Mouse (Mus musculus) neural tube, embryonic 13.5 days (tissue): Measurements from ENCODE around the gene Spint1. TPM values are rescaled to one million over a fixed set of nuclear protein-coding genes. Genes with fewer than 3 reads are reported as not detected.

Experiments used
- ATAC-seq: fragments of 200-750 bp; cut with Nextera tagmentation; 2 replicates; pipeline ENCODE4 v1.8.0; 2017; ENCODE audit warnings: low read depth, mild to moderate bottlenecking, moderate TSS enrichment, moderate library complexity
- H3K27ac ChIP-seq: fragments of 300-500 bp; sonication (generic); replicated peaks from 2 replicates; pipeline ENCODE4 v1.5.1; 2015; ENCODE audit warnings: moderate library complexity, mild to moderate bottlenecking, inconsistent platforms
- H3K27me3 ChIP-seq: fragments of 300-500 bp; sonication (generic); 2 replicates; pipeline ENCODE4 v1.6.1; 2015; ENCODE audit warnings: mild to moderate bottlenecking, inconsistent platforms
- H3K36me3 ChIP-seq: fragments of 300-500 bp; sonication (generic); 2 replicates; pipeline ENCODE4 v1.6.1; 2015; ENCODE audit warnings: mild to moderate bottlenecking, inconsistent platforms
- H3K4me1 ChIP-seq: fragments of 300-500 bp; sonication (generic); replicated peaks from 2 replicates; pipeline ENCODE4 v1.6.1; 2015; ENCODE audit warnings: inconsistent platforms
- H3K4me2 ChIP-seq: fragments of 300-500 bp; sonication (generic); 2 replicates; pipeline ENCODE4 v1.6.1; 2015; ENCODE audit warnings: inconsistent platforms, mild to moderate bottlenecking, moderate library complexity
- H3K4me3 ChIP-seq: fragments of 300-500 bp; sonication (generic); 2 replicates; pipeline ENCODE4 v1.5.1; 2015; ENCODE audit warnings: mild to moderate bottlenecking, inconsistent platforms
- H3K9ac ChIP-seq: fragments of 300-500 bp; sonication (generic); 2 replicates; pipeline ENCODE4 v1.6.1; 2015; ENCODE audit warnings: moderate library complexity, mild to moderate bottlenecking, inconsistent platforms
- H3K9me3 ChIP-seq: fragments of 300-500 bp; sonication (generic); 2 replicates; pipeline ENCODE4 v1.6.1; 2016; ENCODE audit warnings: inconsistent platforms
- WGBS: fragments of 180-500 bp; shearing (Covaris S2); methylation state at CpG from one replicate; pipeline ENCODE4 v1.1.7; 2015; 5-methylcytosine and 5-hydroxymethylcytosine counted together
- polyA plus RNA-seq: library from polyadenylated mRNA; unstranded; fragments of >200 nt; fragmentation: Nextera tagmentation; extraction: Ambion mirVana; gene quantifications from 2 replicates; pipeline ENCODE4 v1.2.1, GENCODE M21; 2015

The Spint1 gene
- polyA plus RNA-seq, 1 experiment from 2014 or later = 0.32 TPM

- no peaks in the 10 kb centered on the region for H3K36me3 ChIP-seq
- no peak overlapping the region for H3K9ac ChIP-seq
- no peaks in the 10 kb centered on the region for H3K9me3 ChIP-seq
- H3K4me1 ChIP-seq = 0 out of 2 replicates have a peak, but pooled peaks cover 6% of the 10 kb centered on the region
- H3K27ac ChIP-seq = no peak overlapping the region
- H3K4me2 ChIP-seq = no peak overlapping the region
- ATAC-seq = no peak
- 78% methylated on average over 4 of the region's 4 CpGs for WGBS
- no peak overlapping the region for H3K4me3 ChIP-seq
- H3K27me3 ChIP-seq = peaks cover 7% of the 10 kb centered on the region
Observed at GRCm38 (mm10) chr2:119249592-119250061, 12.5 kb downstream of the Spint1 start.

GRCm38 (mm10) chr2:119250377-119250776 lies 13.2 kb downstream of the Spint1 start:
- H3K36me3 ChIP-seq = no peaks in the 10 kb centered on the region
- peaks cover 14% of the 10 kb centered on the region for H3K27me3 ChIP-seq
- no peaks in the 10 kb centered on the region for H3K9me3 ChIP-seq
- 0 out of 2 replicates have a peak, but pooled peaks cover 6% of the 10 kb centered on the region for H3K4me1 ChIP-seq
- no peak for ATAC-seq
- WGBS = 61% methylated on average over 5 of the region's 5 CpGs
- no peak overlapping the region for H3K4me3 ChIP-seq
- no peak overlapping the region; the same call in 1 of the 2 replicates for H3K4me2 ChIP-seq
- H3K9ac ChIP-seq = 0 out of 2 replicates have a peak overlapping the region, but pooled peaks have one; percentile 14
- no peak overlapping the region for H3K27ac ChIP-seq

- H3K4me2 ChIP-seq = no peak overlapping the region; the same call in 1 of the 2 replicates
- peak; percentile 53 for ATAC-seq
Observed at GRCm38 (mm10) chr2:119250826-119251478, 13.8 kb downstream of the Spint1 start.

GRCm38 (mm10) chr2:119254976-119255375 lies 17.8 kb downstream of the Spint1 start:
- H3K4me2 ChIP-seq = no peak overlapping the region
- H3K27me3 ChIP-seq = peaks cover 17% of the 10 kb centered on the region
- no peak overlapping the region for H3K4me3 ChIP-seq
- H3K27ac ChIP-seq = no peak overlapping the region
- H3K9ac ChIP-seq = no peak overlapping the region
- no peaks in the 10 kb centered on the region for H3K9me3 ChIP-seq
- no peak for ATAC-seq
- 0 out of 2 replicates have a peak, but pooled peaks cover 6% of the 10 kb centered on the region for H3K4me1 ChIP-seq
- 4% methylated on average over 7 of the region's 7 CpGs for WGBS
- no peaks in the 10 kb centered on the region for H3K36me3 ChIP-seq

More at GRCm38 (mm10) chr2:119250826-119251478, 13.8 kb downstream of the Spint1 start:
- no peaks in the 10 kb centered on the region for H3K9me3 ChIP-seq
- no peaks in the 10 kb centered on the region for H3K36me3 ChIP-seq
- 0 out of 2 replicates have a peak overlapping the region, but pooled peaks have one; percentile 14 for H3K9ac ChIP-seq
- H3K27ac ChIP-seq = no peak overlapping the region
- WGBS = 20% methylated on average over 11 of the region's 11 CpGs
- peaks cover 17% of the 10 kb centered on the region for H3K27me3 ChIP-seq
- 0 out of 2 replicates have a peak, but pooled peaks cover 6% of the 10 kb centered on the region for H3K4me1 ChIP-seq
- no peak overlapping the region for H3K4me3 ChIP-seq

GRCm38 (mm10) chr2:119260518-119260917 lies 23.4 kb downstream of the Spint1 start:
- peaks cover 2% of the 10 kb centered on the region for H3K27me3 ChIP-seq
- 81% methylated on average over 1 of the region's 1 CpGs for WGBS
- H3K36me3 ChIP-seq = no peaks in the 10 kb centered on the region
- H3K4me2 ChIP-seq = no peak overlapping the region
- H3K4me3 ChIP-seq = no peak overlapping the region
- no peak for ATAC-seq
- peaks cover 7% of the 10 kb centered on the region for H3K4me1 ChIP-seq
- no peak overlapping the region for H3K27ac ChIP-seq
- H3K9me3 ChIP-seq = no peaks in the 10 kb centered on the region
- H3K9ac ChIP-seq = no peak overlapping the region

GRCm38 (mm10) chr2:119261326-119261725 lies 24.2 kb downstream of the Spint1 start:
- no peaks in the 10 kb centered on the region; the same call in 1 of the 2 replicates for H3K27me3 ChIP-seq
- no peaks in the 10 kb centered on the region for H3K36me3 ChIP-seq
- no peak for ATAC-seq
- H3K27ac ChIP-seq = no peak overlapping the region
- no peak overlapping the region for H3K4me2 ChIP-seq
- H3K4me3 ChIP-seq = no peak overlapping the region
- 59% methylated on average over 2 of the region's 2 CpGs for WGBS
- no peaks in the 10 kb centered on the region for H3K9me3 ChIP-seq
- H3K4me1 ChIP-seq = peaks cover 7% of the 10 kb centered on the region
- no peak overlapping the region for H3K9ac ChIP-seq

- WGBS = 46% methylated on average over 8 of the region's 8 CpGs
Observed at GRCm38 (mm10) chr2:119262978-119263377, 25.8 kb downstream of the Spint1 start.

GRCm38 (mm10) chr2:119263813-119264212 lies 26.7 kb downstream of the Spint1 start:
- Histone ChIP-seq H3K9me3 (no peaks in the 10 kb centered on the region), H3K27ac (no peak overlapping the region), H3K9ac (no peak overlapping the region), H3K4me3 (no peak overlapping the region), H3K4me1 (peaks cover 8% of the 10 kb centered on the region), H3K36me3 (no peaks in the 10 kb centered on the region), H3K4me2 (no peak overlapping the region), H3K27me3 (peaks cover 6% of the 10 kb centered on the region)
- no peak for ATAC-seq
- WGBS = 86% methylated on average over 5 of the region's 5 CpGs

More at GRCm38 (mm10) chr2:119262978-119263377, 25.8 kb downstream of the Spint1 start:
- peaks cover 7% of the 10 kb centered on the region for H3K4me1 ChIP-seq
- no peak overlapping the region for H3K27ac ChIP-seq
- H3K36me3 ChIP-seq = no peaks in the 10 kb centered on the region
- H3K27me3 ChIP-seq = peaks cover 4% of the 10 kb centered on the region; the same call in 1 of the 2 replicates
- 0 out of 2 replicates have a peak, but pooled peaks have one; percentile 53 for ATAC-seq
- H3K9me3 ChIP-seq = no peaks in the 10 kb centered on the region
- peak overlapping the region; percentile 49; the same call in 1 of the 2 replicates for H3K9ac ChIP-seq
- H3K4me3 ChIP-seq = no peak overlapping the region
- H3K4me2 ChIP-seq = no peak overlapping the region

- WGBS = 46% methylated on average over 9 of the region's 9 CpGs
- Histone ChIP-seq H3K4me2 (peak overlapping the region; percentile 84), H3K27me3 (peaks cover 29% of the 10 kb centered on the region), H3K9me3 (no peaks in the 10 kb centered on the region), H3K9ac (peak overlapping the region; percentile 86), H3K4me1 (peaks cover 20% of the 10 kb centered on the region), H3K4me3 (peak overlapping the region; percentile 70), H3K36me3 (no peaks in the 10 kb centered on the region), H3K27ac (peak overlapping the region; percentile 81; the same call in 1 of the 2 replicates)
- ATAC-seq = no peak
Observed at GRCm38 (mm10) chr2:119270286-119270642, 33.1 kb downstream of the Spint1 start.

- peak; percentile 92 for ATAC-seq
- under 1% methylated on average over 49 of the region's 49 CpGs for WGBS
- H3K4me2 ChIP-seq = peak within 1 kb of the TSS; percentile 84
Observed at GRCm38 (mm10) chr2:119270643-119271331, 33.6 kb downstream of the Spint1 start, which contains the start of gene Rhov. Gene Rhov (minus strand): TSS chr2:119271272.

GRCm38 (mm10) chr2:119274126-119274525 lies 37.0 kb downstream of the Spint1 start:
- Histone ChIP-seq H3K4me1 (peaks cover 15% of the 10 kb centered on the region), H3K4me2 (no peak overlapping the region), H3K9me3 (no peaks in the 10 kb centered on the region), H3K36me3 (no peaks in the 10 kb centered on the region), H3K4me3 (no peak overlapping the region), H3K9ac (no peak overlapping the region), H3K27me3 (peaks cover 20% of the 10 kb centered on the region; the same call in 1 of the 2 replicates), H3K27ac (no peak overlapping the region)
- ATAC-seq = no peak
- WGBS = 83% methylated on average over 1 of the region's 1 CpGs

More at GRCm38 (mm10) chr2:119270643-119271331, 33.6 kb downstream of the Spint1 start, which contains the start of gene Rhov:
- H3K9me3 ChIP-seq = no peaks in the 10 kb centered on the region
- H3K4me3 ChIP-seq = peak within 1 kb of the TSS; percentile 70
- peak within 1 kb of the TSS; percentile 86 for H3K9ac ChIP-seq
- peaks cover 29% of the 10 kb centered on the region for H3K27me3 ChIP-seq
- H3K36me3 ChIP-seq = no peaks in the 10 kb centered on the region
- H3K4me1 ChIP-seq = peaks cover 20% of the 10 kb centered on the region
- H3K27ac ChIP-seq = peak within 1 kb of the TSS; percentile 81

GRCm38 (mm10) chr2:119276926-119277325 lies 39.8 kb downstream of the Spint1 start:
- 84% methylated on average over 7 of the region's 7 CpGs for WGBS
- Histone ChIP-seq H3K27me3 (0 out of 2 replicates have a peak, but pooled peaks cover 3% of the 10 kb centered on the region), H3K9ac (no peak overlapping the region), H3K4me3 (no peak overlapping the region), H3K36me3 (no peaks in the 10 kb centered on the region), H3K27ac (no peak overlapping the region), H3K9me3 (no peaks in the 10 kb centered on the region), H3K4me2 (no peak overlapping the region), H3K4me1 (no peaks in the 10 kb centered on the region)
- ATAC-seq = no peak
